Mouse (Mus musculus): ENCODE measurements at regions not wholly inside any gene's neighbourhood (a gene's known extent, or its start where the extent isn't known, plus 50 kb on each side); places are given as distances from the start of the nearest gene placed in this dataset.

GRCm38 (mm10) chr6:67158765-67159164, 79.2 kb upstream of the Serbp1 start:
- Histone ChIP-seq H3K4me2 (ENCODE audit: low read depth) (peak overlapping the region; percentile 50), H3ac (ENCODE audit: control insufficient read depth, insufficient read length) (no peak overlapping the region), H3K79me2 (ENCODE audit: control insufficient read depth, insufficient read depth) (no peaks in the 10 kb centered on the region), H3K36me3 (ENCODE audit: control insufficient read depth, insufficient read depth) (no peaks in the 10 kb centered on the region), H3K4me3 (no peak overlapping the region), H3K27me3 (ENCODE audit: control insufficient read depth, insufficient read depth, insufficient read length) (no peaks in the 10 kb centered on the region)
- TF ChIP-seq POLR2AphosphoS2 (IDR thresholded peaks at IDR 0.05; ENCODE audit: insufficient read length, low read depth) (no peak), CEBPB (IDR thresholded peaks at IDR 0.05; ENCODE audit: insufficient read depth, poor library complexity, severe bottlenecking) (peak; percentile 60; the same call in 1 of the 2 replicates)

GRCm38 (mm10) chr6:67152845-67153468, 85.0 kb upstream of the Serbp1 start:
- Histone ChIP-seq H3K79me2 (ENCODE audit: control insufficient read depth, insufficient read depth) (no peaks in the 10 kb centered on the region), H3K27me3 (ENCODE audit: control insufficient read depth, insufficient read depth, insufficient read length) (no peaks in the 10 kb centered on the region), H3K4me2 (ENCODE audit: low read depth) (no peak overlapping the region), H3ac (ENCODE audit: control insufficient read depth, insufficient read length) (no peak overlapping the region), H3K4me3 (no peak overlapping the region), H3K36me3 (ENCODE audit: control insufficient read depth, insufficient read depth) (no peaks in the 10 kb centered on the region)
- TF ChIP-seq USF1 (IDR thresholded peaks at IDR 0.05; ENCODE audit: low read depth) (peak; percentile 90), SRF (IDR thresholded peaks at IDR 0.05; ENCODE audit: control insufficient read depth, insufficient read length, low read depth) (no peak)

GRCm38 (mm10) chr6:67151515-67151914, 86.5 kb upstream of the Serbp1 start:
- TF ChIP-seq MYOD1 (IDR thresholded peaks at IDR 0.05; ENCODE audit: control insufficient read depth in 1 of 3, insufficient read length in 2 of 3, low read depth in 2 of 3): no peak
- no peak for TF ChIP-seq POLR2AphosphoS2 (IDR thresholded peaks at IDR 0.05; ENCODE audit: insufficient read length, low read depth)
- no peak for TF ChIP-seq REST (IDR thresholded peaks at IDR 0.05; ENCODE audit: insufficient read depth, insufficient read length)
- TF ChIP-seq TCF3 (IDR thresholded peaks at IDR 0.05; ENCODE audit: insufficient read length, low read depth): no peak
- TF ChIP-seq MAX (IDR thresholded peaks at IDR 0.05; ENCODE audit: low read depth): no peak
- TF ChIP-seq SRF (IDR thresholded peaks at IDR 0.05; ENCODE audit: control insufficient read depth, insufficient read length, low read depth): no peak
- TF ChIP-seq USF1 (IDR thresholded peaks at IDR 0.05; ENCODE audit: low read depth): no peak
- TF ChIP-seq TCF12 (IDR thresholded peaks at IDR 0.05; ENCODE audit: insufficient read depth, poor library complexity, severe bottlenecking): no peak
- TF ChIP-seq E2F4 (IDR thresholded peaks at IDR 0.05; ENCODE audit: insufficient read depth): no peak
- no peak for TF ChIP-seq POLR2A (IDR thresholded peaks at IDR 0.05; ENCODE audit: insufficient read length, low read depth)
- TF ChIP-seq MYOG (IDR thresholded peaks at IDR 0.05; ENCODE audit: control insufficient read depth in 1 of 3, insufficient read depth in 1 of 3, insufficient read length in 2 of 3, low read depth in 2 of 3): no peak
- TF ChIP-seq CEBPB (IDR thresholded peaks at IDR 0.05; ENCODE audit: insufficient read depth, poor library complexity, severe bottlenecking): no peak
- Histone ChIP-seq H3ac (ENCODE audit: control insufficient read depth, insufficient read length) (no peak overlapping the region), H3K79me2 (ENCODE audit: control insufficient read depth, insufficient read depth) (no peaks in the 10 kb centered on the region), H3K4me3 (no peak overlapping the region), H3K4me2 (ENCODE audit: low read depth) (no peak overlapping the region), H3K36me3 (ENCODE audit: control insufficient read depth, insufficient read depth) (no peaks in the 10 kb centered on the region), H3K27me3 (ENCODE audit: control insufficient read depth, insufficient read depth, insufficient read length) (no peaks in the 10 kb centered on the region)

GRCm38 (mm10) chr6:67149425-67149824, 88.6 kb upstream of the Serbp1 start:
- Histone ChIP-seq H3ac (ENCODE audit: control insufficient read depth, insufficient read length) (no peak overlapping the region), H3K4me2 (ENCODE audit: low read depth) (no peak overlapping the region), H3K4me3 (no peak overlapping the region), H3K36me3 (ENCODE audit: control insufficient read depth, insufficient read depth) (no peaks in the 10 kb centered on the region), H3K27me3 (ENCODE audit: control insufficient read depth, insufficient read depth, insufficient read length) (no peaks in the 10 kb centered on the region), H3K79me2 (ENCODE audit: control insufficient read depth, insufficient read depth) (no peaks in the 10 kb centered on the region)
- TF ChIP-seq USF1 (IDR thresholded peaks at IDR 0.05; ENCODE audit: low read depth) (no peak), SRF (IDR thresholded peaks at IDR 0.05; ENCODE audit: control insufficient read depth, insufficient read length, low read depth) (no peak), MAX (IDR thresholded peaks at IDR 0.05; ENCODE audit: low read depth) (no peak), MYOD1 (IDR thresholded peaks at IDR 0.05; ENCODE audit: control insufficient read depth in 1 of 3, insufficient read length in 2 of 3, low read depth in 2 of 3) (no peak), POLR2A (IDR thresholded peaks at IDR 0.05; ENCODE audit: insufficient read length, low read depth) (no peak)

- TF ChIP-seq CEBPB (IDR thresholded peaks at IDR 0.05; ENCODE audit: insufficient read depth, poor library complexity, severe bottlenecking): no peak
- TF ChIP-seq TCF12 (IDR thresholded peaks at IDR 0.05; ENCODE audit: insufficient read depth, poor library complexity, severe bottlenecking): no peak
- no peaks in the 10 kb centered on the region for H3K36me3 ChIP-seq (ENCODE audit: control insufficient read depth, insufficient read depth)
Measured at GRCm38 (mm10) chr6:67146708-67147107, 91.3 kb upstream of the Serbp1 start.

GRCm38 (mm10) chr6:67145969-67146368, 92.0 kb upstream of the Serbp1 start:
- H3ac ChIP-seq (ENCODE audit: control insufficient read depth, insufficient read length): no peak overlapping the region
- H3K36me3 ChIP-seq (ENCODE audit: control insufficient read depth, insufficient read depth): no peaks in the 10 kb centered on the region
- H3K79me2 ChIP-seq (ENCODE audit: control insufficient read depth, insufficient read depth): no peaks in the 10 kb centered on the region
- no peak overlapping the region for H3K4me3 ChIP-seq
- H3K27me3 ChIP-seq (ENCODE audit: control insufficient read depth, insufficient read depth, insufficient read length): no peaks in the 10 kb centered on the region
- H3K4me2 ChIP-seq (ENCODE audit: low read depth): no peak overlapping the region
- TF ChIP-seq SRF (IDR thresholded peaks at IDR 0.05; ENCODE audit: control insufficient read depth, insufficient read length, low read depth) (no peak), MYOG (IDR thresholded peaks at IDR 0.05; ENCODE audit: control insufficient read depth in 1 of 3, insufficient read depth in 1 of 3, insufficient read length in 2 of 3, low read depth in 2 of 3) (no peak), POLR2A (IDR thresholded peaks at IDR 0.05; ENCODE audit: insufficient read length, low read depth) (no peak), REST (IDR thresholded peaks at IDR 0.05; ENCODE audit: insufficient read depth, insufficient read length) (no peak), USF1 (IDR thresholded peaks at IDR 0.05; ENCODE audit: low read depth) (no peak), MYOD1 (IDR thresholded peaks at IDR 0.05; ENCODE audit: control insufficient read depth in 1 of 3, insufficient read length in 2 of 3, low read depth in 2 of 3) (no peak), MAX (IDR thresholded peaks at IDR 0.05; ENCODE audit: low read depth) (no peak), TCF12 (IDR thresholded peaks at IDR 0.05; ENCODE audit: insufficient read depth, poor library complexity, severe bottlenecking) (no peak), E2F4 (IDR thresholded peaks at IDR 0.05; ENCODE audit: insufficient read depth) (no peak), POLR2AphosphoS2 (IDR thresholded peaks at IDR 0.05; ENCODE audit: insufficient read length, low read depth) (no peak), CEBPB (IDR thresholded peaks at IDR 0.05; ENCODE audit: insufficient read depth, poor library complexity, severe bottlenecking) (no peak)

More at GRCm38 (mm10) chr6:67146708-67147107, 91.3 kb upstream of the Serbp1 start:
- Histone ChIP-seq H3K4me3 (no peak overlapping the region), H3K79me2 (ENCODE audit: control insufficient read depth, insufficient read depth) (no peaks in the 10 kb centered on the region), H3K4me2 (ENCODE audit: low read depth) (no peak overlapping the region), H3ac (ENCODE audit: control insufficient read depth, insufficient read length) (no peak overlapping the region), H3K27me3 (ENCODE audit: control insufficient read depth, insufficient read depth, insufficient read length) (no peaks in the 10 kb centered on the region)
